Mouse (Mus musculus) yolk sac, embryonic 10.5 days (tissue): ENCODE measurements around the gene Ppil4.

Source experiments
- DNase-seq: peaks from one replicate; pipeline ENCODE4 v3.0.0-alpha.2; 2017; ENCODE audit warnings: low spot score

Ppil4 gene

DNA sequence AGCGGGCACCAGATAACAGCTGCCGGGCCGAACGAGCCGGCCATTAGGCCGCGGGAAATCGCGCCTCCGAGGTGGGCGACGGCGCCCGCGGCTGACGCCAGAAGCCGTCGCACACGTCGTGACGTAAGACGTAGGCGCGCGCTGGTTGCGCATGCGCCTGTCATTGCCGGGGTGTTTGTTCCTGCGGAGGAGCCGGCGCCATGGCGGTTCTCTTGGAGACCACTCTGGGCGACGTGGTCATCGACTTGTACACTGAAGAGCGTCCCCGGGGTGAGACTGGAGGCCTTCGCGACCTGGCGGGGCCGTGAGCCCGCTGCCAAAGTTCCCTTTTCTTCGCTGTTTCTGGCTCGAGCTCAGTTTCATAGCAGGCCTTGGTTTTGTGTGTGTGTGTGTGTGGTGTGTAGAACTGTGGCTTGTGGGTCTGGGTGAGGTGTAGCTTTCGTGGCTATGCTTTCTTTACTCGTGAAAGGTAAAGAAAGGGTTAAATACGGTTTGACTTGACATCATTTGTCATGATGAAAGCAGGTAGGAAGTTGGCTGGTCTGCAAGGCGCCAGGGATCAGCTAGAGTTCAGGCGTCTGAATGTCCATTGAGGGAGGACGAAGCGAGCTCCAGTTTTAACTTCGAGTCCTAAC is at the start of gene Ppil4, which contains the start of gene Ginm1:
Gene Ppil4 (plus strand): TSS at position 141 of the 635 bp plus-strand sequence.
Gene Ginm1 (minus strand): TSS at position 74 of the 635 bp plus-strand sequence.
- DNase-seq, result peak; percentile 87

DNA sequence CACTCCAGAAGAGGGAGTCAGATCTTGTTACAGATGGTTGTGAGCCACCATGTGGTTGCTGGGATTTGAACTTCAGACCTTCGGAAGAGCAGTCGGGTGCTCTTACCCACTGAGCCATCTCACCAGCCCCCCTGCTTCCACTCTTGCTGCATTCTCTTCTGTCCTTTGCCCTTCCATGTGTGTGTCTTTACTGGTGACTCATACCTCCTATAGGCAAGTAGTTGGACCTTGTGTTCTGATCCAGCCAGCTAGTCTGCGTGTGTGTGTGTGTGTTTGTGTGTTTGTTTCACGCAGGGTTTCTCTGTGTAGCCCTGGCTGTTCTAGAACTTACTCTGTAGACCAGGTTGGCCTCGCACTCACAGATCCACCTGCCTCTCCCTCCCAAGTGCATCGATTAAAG is 47.2 kb upstream of the Ppil4 start:
- peak; percentile 21 for DNase-seq

DNA sequence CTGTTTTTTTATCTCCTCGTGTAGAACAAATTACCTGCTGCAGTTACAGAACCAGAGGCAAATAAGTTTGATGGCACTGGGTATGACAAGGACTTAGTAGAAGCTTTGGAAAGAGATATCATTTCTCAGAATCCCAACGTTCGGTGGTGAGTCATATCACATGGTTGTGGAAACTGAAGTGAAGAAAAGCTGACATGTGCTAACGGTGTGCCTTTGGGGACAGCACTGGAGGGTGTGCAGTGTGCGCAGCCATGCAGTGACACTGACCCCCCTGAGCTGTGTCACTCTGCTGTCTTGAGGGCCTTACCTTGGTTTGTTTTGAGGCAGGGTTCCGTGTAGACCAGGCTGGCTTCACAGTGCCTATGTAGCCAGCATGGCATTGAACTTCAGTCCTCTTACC is 43.9 kb upstream of the Ppil4 start:
- DNase-seq, result no peak

DNA sequence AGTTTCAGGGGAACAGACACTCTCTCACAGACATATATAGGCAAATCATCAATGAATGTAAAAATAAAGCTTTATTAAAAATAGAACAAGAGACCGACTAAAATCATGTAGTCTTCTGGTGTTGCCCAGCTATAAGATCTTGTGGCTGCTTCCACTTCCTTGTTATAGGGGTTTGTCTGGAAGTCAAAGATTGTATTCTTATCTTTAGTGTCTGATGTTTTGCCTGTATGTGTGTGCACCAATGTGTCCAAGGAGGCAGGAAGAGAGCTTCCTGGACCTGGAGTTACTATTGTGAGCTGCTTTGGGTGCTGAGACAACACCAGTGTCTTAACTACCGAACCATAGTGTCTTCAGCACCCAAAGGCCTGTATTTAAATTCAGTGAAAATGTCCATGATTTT is 35.1 kb upstream of the Ppil4 start:
- DNase-seq, result no peak

DNA sequence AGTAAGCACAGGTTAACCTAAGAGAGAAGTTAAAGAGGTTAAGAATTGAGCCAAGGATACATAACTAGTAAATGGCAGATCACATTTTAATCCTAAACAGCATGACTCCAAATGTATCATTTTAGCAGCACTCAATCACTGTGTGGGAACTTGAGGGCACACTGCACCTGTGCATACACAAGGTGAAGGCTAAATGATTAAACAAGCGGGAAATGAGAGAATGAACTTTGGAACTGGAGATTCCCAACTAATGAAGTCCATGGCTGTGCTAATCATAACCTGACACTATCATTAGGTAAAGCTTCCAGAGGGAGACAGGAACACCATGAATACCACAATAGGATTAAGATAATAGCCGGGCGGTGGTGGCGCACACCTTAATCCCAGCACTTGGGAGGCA is 20.3 kb upstream of the Ppil4 start:
- no peak for DNase-seq

DNA sequence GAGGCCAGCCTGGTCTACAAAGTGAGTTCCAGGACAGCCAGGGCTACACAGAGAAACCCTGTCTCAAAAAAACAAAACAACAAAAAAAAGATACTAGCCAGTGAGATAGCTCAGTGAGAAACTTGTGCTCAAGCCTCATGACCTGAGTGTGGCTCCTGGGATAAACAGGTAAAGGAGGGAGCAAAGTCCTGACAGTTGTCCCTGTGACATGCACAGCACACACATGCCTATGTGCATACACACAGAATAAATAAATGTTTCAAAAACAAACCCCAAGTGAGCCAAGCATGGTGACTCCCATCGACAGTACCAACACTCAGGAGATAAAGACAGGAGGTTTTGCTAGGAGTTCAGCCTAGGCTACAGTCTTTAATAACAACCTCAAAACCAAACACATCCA is 19.9 kb upstream of the Ppil4 start:
- no peak for DNase-seq

DNA sequence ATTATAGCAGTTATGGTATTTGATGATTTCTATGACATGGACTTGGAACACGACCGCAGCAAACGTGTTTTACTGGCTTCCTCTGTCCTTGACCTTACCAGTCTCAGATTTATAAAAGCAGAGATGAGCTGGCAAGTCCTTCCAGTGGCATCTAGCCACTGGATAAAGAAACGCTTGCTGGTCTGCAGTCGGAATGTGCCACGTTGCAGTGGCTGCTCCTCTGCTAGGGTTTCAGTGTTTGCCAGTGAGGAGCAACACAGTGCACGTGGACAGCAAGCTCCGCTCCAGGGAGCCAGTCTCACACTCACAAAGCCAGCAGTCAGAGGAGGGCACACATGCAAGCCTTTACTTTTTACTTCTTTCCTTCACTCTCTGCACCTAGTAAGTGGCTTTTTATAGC is 17.3 kb upstream of the Ppil4 start:
- DNase-seq, result no peak

DNA sequence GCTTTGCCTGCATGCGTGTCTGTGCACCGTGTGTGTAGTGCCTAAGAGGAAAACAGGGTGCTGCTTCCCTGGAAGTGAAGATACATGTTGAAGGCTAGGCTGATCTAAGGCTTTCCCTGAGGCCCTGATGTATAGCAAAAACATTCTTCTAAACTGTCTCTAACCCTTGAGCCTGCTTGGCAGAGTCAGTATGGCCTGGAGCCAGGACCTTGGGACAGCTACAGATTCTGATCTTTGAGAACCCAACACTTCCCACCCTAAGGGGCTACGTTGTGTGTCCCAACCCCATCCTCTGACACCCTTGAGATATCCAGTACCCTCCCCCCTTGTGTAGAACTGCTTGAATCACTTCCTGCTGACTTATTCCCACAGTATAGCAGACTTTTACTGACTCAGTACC is 14.3 kb upstream of the Ppil4 start:
- DNase-seq, result no peak

DNA sequence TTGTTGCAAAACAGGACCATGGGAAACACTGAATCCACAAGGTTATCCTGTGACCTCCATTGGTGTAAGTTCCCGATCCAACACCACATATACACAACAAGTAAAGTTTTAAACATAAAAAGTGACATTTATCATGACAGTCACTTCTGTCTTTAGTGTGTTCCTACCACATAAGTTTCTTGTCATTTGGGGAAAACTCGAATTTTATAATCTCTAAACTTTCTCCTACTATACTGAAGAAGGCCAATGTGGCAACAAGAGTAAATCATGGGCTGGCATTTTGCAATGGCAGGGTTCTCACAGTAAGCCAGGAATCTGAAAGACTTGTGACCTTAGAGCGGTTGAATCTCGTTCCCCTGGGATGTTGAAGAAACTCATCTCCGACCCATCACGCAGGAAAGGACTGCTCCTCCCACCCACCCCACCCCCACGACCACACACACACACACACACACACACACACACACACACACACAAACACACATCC is 12.9 kb upstream of the Ppil4 start:
- DNase-seq, result no peak

DNA sequence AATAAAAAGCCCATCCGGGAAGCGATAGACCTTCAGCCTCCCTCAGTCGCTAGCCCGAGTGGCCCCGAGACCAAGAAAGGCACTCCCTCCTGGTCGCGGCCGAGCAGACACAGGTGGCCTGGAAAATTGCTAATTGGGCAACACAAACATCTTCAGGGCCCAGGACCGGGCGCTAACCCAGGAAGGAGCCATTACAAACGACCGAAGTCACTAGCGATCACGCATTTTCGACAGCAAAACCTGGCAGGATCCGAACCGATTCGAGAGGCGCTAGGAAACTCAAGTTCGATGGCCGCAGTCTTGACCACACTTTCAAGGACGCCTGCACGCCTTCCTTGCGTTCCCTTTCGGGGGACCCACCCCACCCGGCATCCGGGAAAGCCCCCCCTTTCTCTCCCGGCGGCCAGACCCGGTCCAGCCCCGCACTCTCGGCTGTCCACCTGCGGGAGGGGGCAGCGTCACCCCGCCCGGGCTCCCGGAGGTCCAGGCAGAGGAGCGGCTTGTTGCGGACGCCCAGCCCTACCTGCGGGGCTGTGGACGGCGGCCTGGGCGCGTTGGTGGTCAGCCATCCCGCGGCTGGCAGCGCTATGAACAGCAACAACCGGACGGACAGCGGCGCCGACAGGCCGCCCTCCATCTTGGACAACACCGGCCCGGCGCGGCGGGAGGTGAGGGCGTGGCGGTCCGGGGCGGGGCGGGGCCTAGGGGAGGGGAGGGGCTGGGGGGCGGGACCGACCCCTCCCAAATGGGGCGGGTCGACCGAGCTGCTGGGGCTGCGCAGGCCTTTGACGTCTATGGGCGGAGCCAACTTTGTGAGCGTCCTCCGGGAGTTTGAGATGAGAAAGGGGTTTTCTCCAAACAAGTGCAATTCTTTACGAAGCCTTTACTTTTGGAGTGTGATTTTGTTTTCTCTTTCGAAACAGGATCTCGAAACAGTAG is 12.2 kb upstream of the Ppil4 start:
- DNase-seq, result peak; percentile 91

DNA sequence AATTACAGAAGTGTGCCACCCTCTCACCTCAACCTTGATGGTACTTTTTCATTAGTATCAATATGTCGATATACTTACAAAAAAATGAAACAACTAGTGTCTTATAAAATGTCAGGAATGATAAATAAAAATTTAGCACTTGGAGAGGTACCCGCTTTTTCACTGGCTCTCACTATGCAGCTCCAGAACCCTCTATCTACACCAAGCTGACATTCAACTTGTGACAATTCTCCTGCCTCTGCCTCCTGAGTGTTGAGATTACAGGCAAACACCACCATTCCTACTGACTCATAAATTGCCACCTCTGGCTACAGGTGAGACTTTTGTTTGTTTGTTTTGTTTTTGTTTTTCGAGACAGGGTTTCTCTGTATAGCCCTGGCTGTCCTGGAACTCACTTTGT is 11.5 kb upstream of the Ppil4 start:
- no peak for DNase-seq

DNA sequence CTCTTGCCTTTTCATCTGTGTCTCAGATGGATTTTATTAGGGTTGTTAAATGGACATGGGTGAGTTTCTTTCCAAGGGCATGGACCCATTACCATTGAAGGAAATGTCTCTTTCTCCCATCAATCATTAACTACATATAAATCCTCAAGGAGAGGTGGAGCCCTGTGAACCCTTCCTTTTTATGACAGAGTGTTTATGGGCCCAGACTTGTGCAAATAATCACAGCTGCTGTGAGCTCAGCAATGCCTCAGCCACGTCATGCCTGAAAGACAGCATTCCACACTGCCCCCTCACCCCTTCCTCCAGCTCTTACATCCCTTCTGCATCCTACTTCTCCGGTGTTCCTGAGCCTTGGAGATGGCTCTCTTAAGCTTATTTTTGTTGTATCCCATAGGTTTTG is 5.4 kb upstream of the Ppil4 start:
- peak; percentile 26 for DNase-seq

DNA sequence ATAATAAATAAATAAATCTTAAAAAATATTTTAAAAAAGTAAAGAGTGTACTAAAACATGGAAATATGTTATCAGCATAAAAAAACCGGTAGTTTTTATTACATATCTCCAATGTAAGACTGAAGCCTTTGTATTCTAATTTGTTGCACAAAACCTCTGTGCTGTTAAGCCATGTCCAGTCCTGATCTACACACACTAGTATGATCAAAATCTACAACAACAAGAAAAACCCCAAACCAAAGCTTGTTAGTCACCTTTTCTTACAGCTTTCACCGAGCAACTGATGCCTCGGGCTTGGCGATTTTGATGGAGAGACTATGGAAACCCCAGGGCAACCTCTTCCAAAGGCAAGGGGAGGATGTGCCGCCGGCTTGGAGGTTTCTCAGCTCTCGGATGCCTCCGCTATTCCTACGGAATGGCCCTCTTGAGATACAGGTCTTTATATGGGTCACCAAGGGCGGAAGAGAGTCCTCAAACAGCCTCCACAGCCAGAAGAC is 389 bp upstream of the Ppil4 start:
- DNase-seq, result no peak

DNA sequence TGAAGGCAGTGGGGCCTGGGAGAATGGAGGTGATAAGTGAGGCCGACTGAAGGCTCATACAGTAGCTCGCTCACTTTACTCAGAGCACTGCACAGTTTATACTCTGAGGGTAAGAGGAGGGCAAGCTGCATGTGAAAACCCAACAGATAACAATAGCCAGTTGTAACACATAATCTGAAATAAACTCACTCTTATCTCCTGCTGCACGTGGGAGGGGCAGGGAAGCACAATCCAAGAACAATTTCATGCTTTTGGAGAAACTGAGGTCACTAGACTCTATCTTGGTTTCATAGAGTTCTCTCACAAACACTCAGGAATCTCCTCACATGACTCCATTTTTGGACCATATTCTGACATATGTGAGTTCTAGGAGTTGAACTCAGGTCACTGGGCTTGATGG is 8.6 kb downstream of the Ppil4 start:
- DNase-seq, result no peak

DNA sequence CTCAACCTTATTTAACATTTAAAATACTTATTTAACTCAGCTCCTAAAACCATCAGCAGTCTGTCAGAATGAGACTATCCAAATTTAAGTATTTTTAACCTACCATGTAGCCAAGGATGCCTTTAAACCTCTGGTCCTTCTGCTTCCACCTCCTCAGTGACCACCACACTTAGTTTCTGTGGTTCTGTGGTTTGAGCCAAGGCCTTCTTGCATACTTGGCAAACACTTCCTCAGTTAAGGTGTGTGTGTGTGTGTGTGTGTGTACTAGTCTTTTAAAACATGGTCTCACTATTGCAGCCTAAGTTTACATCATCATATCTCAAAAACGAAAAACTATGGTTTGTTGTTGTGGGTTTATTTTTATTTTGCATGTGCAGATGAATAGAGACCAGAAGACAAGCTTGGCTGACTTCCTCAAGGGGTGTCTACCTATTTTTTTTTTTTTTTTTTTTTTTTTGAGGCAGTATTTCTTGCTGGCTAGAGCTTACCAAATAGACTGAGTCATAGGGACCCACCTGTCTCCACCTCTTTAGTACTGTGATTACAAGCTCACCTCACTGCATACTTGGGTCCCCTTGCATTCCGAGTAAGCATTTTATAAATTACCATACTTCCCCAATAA is 9.9 kb downstream of the Ppil4 start:
- no peak for DNase-seq

DNA sequence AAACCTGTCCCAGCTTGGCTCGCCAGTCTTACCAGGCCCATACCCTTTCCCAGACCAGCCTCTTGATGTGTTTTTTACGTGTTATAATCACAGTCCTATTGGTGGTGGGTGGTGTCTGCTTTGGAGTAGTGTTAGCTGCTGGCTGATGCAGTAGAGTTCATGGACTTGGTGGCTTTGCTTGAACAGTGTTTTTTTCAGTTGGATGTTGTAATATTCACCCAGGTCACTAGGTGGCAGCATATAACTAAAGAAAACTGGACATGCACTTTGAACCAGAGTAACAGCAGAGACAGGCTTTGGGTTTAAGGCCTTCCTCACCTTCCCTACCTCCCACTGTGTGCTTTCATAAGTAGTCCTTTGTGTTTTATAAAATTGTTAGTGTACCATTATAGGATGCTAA is 17.2 kb downstream of the Ppil4 start:
- DNase-seq, result peak; percentile 63

DNA sequence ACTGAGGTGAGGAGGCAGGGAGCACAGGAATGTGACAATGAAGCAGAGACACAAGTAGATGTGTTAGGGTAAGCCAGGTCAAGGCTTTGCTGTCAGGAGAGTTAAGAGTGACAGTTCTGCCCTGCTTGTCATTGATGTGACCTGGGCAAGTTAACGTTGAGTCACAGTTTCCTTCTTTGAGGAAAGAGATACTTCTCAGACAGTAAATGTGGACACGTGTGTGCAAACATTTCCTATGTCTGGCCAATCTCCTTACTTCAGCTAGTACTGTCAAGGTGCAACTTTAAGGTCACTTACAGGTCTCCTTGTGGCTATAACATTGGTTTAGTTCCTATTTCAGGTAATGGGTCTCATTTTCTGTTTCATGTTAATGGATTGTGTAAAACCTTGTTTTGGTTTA is 23.8 kb downstream of the Ppil4 start:
- no peak for DNase-seq

DNA sequence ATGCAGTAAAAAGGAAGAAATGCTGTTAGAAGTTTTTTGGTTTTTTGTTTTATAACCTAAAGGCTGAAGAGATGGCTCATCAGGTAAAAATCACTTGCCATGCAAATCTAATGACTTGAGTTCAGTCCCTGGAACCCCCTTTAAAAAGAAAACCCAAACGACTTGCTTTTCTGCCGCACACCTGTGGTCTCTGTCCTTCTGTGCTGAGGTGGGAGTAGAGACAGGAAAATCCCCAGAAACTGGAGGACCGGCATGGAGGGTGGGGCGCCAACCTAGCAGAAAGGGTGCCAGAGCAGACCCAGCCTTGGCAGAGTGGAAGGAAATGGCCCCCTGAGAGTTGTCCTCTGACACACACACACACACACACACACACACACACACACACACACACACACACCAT is 26.0 kb downstream of the Ppil4 start:
- no peak for DNase-seq

DNA sequence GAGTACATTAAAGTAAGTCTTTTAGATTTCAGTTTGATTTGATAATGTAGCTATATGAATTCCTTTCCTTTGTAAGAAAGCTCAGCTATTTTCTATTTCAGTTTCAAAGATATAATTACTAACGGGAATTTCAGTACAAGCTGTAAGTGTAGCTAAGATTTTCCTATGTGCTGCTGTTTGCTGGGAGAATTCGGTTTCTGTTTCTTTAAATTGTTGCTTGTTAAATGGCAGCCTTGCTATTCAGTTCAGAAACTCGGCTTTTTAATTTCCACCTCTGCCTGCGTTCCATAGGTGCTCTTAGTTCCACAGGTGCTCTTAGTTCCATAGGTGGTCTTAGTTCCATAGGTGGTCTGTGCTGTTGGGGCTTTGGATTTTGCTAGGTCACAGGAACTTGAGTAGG is 26.5 kb downstream of the Ppil4 start:
- DNase-seq, result no peak

DNA sequence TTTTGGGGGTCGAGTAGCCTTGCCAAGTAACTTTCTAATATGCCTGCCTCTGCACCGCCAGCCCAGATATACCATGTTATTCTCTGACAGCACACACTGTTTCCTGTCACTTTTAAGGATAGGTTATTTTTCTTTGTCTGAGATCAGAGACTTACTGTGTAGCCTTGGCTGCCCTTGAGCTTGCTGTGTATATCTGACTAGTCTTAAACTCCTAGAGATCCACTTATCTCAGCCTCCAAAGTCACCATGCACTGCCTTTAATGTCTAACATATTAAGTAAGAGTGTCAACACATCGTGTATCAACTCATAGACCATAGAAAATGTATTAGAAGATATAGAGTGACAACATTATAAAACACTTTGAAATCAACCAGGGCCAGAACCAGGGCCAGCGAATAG is 26.9 kb downstream of the Ppil4 start:
- no peak for DNase-seq

DNA sequence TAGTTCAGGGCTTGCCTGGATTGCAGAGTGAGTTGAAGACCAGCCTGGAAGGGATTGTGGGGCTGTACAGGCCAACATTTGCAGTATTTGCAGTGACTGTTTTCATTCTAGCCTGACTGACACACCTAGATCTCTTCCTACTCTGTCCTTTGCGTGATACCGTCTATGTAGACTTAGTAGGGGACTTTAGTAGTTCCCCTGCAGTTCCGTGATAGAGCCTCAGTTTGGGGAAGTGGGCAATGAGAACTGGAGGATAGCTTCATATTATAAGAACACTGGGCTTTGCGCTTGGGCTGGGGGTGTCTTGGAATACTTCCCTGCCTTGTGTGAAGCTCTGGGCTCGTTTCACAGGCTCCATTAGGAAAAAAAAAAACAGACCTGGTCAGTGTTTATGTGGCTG is 27.5 kb downstream of the Ppil4 start:
- DNase-seq, result no peak

DNA sequence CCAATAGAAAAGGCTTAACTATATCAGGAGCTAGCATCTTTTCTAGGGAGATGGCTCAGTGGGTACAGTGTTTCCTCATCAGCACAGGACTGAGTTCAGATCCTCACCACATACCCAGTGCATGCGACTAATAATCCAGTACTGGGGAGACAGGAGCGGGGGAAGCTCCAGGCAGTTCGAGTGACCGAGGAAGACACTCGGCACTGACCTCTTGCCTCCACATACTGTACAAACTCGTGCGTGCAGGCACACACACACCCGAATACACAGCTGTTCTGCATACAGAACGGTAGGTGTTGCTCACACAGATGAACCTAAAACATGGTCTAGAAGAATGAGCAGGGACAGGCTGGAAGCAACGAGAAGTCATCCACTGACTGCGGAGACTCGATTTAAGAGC is 29.3 kb downstream of the Ppil4 start:
- no peak for DNase-seq
